Mouse (Mus musculus) ovary, adult 18-20 months (tissue): ENCODE measurements at regions not wholly inside any gene's neighbourhood (a gene's known extent, or its start where the extent isn't known, plus 50 kb on each side); places are given as distances from the start of the nearest gene placed in this dataset.
"Not testable (repeated sequence)": the region's sequence is repeated elsewhere in the genome, so short reads cannot be mapped to it uniquely, and the experiment has no call there.

Experiments
- DNase-seq: peaks from one replicate; pipeline ENCODE4 v3.0.0; 2022; ENCODE audit warnings: low spot score, mixed read lengths

DNA sequence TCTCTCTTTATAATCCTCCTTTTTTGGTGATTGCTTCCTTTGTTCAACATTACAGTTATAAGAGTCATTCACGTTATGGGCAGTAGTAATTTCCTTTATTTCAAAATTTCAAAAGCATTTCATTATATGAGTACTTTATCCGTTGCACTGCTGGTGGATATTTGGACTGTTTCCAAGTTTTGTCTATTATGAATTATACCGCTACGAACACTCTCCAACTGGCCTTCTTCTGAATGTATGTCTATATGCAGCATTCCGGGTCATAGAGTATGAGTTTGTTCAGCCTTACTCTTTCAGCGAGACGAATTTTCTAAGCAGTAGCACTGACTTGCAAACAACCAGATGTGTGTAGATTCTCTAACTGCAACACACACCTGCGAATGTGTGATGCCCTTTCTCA is 57.8 kb downstream of the Dusp6 start:
- DNase-seq: no peak

DNA sequence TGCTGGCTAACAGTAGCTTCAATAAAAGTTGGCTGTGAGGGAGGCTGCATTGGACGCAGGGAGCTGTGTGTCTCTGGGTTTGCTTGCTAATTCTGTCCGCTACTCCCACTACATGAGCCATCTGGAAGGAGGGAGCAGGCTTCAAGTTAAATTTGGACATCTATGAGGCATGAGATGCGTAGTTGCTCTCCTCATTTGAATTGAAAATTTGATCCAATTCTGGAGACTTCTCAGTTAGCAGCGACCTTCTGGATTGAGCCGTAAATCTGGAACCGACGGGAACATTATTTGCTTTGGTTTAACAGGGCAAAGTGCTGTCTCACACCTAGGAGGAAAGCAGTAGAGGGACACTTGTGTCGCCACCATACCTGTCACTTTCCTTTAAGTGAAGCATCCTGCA is 60.3 kb downstream of the Dusp6 start:
- no peak for DNase-seq

- DNase-seq: no peak
Observed at GRCm38 (mm10) chr10:99327501-99327900, 64.5 kb downstream of the Dusp6 start.

DNA sequence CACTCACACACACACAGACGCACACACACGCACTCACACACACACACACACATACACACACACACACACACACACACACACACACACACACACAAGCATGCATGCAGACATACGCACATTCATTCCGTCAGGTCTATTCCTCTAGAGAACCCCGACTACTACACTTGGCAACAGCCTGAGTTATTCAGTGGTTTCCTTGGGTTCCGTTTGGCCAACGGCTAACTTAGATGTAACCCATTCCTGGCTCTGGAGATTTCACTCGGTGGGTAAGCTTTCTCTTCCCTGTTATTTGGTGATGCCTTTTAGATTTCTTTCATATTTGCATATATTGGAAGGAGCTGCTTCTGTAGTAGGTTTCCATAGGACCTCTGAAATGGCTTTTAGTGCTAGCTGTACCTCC is 65.5 kb downstream of the Dusp6 start:
- DNase-seq: no peak

- DNase-seq: no peak
Observed at GRCm38 (mm10) chr10:99329469-99329868, 66.4 kb downstream of the Dusp6 start.

GRCm38 (mm10) chr10:99330519-99330918 is 67.5 kb downstream of the Dusp6 start:
- DNase-seq: no peak

- DNase-seq: no peak
Observed at GRCm38 (mm10) chr10:99331876-99332275, 68.8 kb downstream of the Dusp6 start.

DNA sequence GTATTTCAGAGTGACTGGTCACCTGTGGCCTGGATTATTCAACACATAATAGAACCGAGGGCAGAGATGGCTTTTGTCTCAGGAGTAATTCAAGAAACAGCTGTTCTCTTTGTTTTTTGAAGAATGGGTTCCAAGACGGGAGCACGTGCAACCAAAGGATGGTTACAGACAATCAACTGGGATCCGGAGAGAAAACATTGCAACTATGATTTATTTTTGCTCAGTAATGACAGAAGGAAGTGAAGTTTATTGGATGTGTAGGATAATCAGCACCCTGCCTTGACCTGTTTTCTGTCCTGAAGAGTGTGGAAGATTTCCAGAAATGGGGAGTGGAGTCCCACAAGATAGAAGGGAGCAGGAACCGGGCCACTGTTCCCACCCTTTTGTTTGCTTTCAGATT is 70.8 kb downstream of the Dusp6 start:
- DNase-seq: no peak

DNA sequence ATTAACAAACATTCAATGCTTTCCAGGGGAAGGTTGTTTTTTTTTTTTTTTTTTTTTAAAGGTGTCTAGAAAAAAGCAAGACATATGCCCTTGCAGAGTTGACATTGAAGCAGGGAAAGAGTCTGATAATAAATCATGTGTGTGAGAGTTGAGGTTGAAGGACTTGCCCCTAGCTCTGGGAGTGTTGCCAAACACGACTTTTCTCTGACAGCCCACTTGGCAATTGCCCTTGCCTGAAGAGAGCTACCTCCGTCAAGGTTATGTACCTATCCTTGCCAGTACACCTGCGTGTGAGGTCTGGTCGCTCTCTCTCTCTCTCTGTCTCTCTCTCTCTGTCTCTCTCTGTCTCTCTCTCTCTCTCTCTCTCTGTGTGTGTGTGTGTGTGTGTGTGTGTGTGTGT is 73.1 kb downstream of the Dusp6 start:
- DNase-seq: no peak

GRCm38 (mm10) chr10:99338790-99339189 is 75.8 kb downstream of the Dusp6 start:
- not testable (repeated sequence) for DNase-seq

DNA sequence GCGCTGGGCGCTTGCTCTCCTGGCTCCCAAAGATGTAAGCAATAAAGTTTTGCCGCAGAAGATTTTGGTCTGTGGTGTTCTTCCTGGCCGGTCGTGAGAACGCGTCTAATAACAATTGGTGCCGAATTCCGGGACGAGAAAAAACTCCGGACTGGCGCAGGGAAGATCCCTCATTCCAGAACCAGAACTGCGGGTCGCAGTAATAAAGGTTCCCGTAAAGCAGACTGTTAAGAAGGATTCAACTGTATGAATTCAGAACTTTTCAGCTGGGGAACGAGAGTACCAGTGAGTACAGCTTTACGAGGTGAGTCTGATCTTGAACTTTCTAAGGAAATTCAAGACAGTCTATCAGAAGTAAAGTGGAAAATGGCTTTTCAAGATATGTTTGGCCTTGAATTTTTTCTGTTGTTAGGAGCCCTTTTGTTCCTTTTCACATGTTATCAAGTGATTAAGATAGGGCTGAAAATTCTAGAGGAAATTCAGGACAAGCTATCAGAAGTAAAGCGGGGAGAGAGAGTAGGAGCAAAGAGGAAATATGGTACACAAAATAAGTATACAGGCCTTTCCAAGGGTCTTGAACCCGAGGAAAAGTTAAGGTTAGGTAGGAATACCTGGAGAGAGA is 76.4 kb downstream of the Dusp6 start:
- DNase-seq: peak; percentile 75

- not testable (repeated sequence) for DNase-seq
Observed at GRCm38 (mm10) chr10:99340057-99340456, 77.0 kb downstream of the Dusp6 start.

GRCm38 (mm10) chr10:99349125-99349716 is 86.2 kb downstream of the Dusp6 start:
- no peak for DNase-seq

GRCm38 (mm10) chr10:99353541-99354292 is 90.7 kb downstream of the Dusp6 start:
- DNase-seq: no peak

GRCm38 (mm10) chr10:99354352-99354751 is 91.3 kb downstream of the Dusp6 start:
- no peak for DNase-seq

- DNase-seq: no peak
Observed at GRCm38 (mm10) chr10:99355303-99355702, 92.3 kb downstream of the Dusp6 start.

GRCm38 (mm10) chr10:99356221-99356620 is 93.2 kb downstream of the Dusp6 start:
- DNase-seq: no peak

DNA sequence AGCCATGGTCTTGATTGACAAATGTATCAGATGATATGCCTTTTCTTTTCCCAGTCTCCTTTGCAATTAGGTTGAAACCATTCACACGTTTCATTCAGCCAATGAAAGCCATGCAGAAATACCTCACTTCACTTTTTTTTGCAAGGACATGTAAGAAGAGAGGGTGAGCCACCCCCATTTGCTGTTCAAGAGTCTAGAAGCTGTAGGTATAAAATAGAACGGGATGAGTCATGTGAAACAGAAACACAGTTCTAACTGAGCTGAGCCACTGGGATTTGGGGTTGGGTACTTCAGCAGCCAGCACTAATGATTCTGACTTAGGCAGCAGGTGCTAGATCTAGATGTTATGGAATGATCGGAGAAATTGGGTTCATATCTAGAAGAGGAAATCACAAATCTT is 93.9 kb downstream of the Dusp6 start:
- no peak for DNase-seq

DNA sequence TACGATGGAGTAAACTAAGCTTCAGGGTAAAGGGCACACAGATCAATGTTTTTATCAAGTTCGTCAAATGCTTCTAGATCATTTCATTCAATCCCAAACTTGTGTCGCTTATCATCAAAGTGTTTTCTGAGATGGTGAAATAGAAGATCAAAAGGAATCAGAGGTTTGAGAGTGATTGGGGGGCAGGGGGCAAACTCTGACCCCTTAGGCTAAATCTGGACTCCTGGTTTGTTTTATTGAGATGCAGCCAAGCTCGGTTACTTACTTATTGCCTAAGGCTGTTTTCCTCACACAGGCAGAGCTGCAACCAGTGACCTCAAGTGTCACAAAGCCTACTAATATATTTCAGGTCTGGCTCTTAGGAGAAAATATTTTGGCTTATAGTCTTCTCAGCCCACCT is 94.3 kb downstream of the Dusp6 start:
- DNase-seq: no peak

DNA sequence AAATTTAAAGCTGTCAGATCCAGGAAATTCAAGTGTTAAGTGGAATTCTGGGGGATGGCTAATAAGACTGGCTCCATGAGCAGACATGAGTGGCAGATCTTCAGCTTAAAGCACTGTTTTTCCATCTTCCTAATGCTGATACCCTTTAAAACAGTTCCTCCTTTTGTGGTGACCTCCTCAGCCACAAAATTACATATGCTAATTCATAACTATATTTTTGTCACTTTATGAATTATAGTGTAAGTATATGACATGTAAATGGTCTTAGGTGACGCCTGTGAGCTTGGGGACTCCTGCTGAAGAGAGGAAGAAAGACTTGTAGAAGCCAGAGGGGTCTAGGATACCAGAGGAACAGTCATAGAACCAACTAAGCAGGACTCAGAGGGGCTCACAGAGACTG is 95.2 kb downstream of the Dusp6 start:
- no peak for DNase-seq

DNA sequence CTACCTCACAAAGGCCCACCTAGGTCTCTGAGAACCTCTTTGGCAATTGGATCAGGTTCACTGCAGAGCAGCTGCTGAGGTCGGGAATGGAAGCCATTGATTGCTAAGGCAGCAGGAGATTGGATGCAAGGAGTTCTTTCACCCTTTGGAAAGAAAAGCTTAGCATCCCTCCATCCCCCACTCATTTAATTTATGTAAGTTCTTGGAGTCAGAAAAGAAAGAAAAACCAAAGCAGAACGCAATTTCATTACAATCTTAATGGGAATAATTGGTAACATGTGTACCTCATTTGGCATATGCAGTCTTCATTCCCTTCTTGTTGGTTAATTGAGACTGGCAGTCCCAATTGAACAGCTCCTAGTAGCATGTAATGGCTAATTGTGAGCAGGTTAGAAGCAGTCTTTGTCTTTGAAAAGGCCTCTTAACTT is 96.4 kb downstream of the Dusp6 start:
- DNase-seq: no peak

- DNase-seq: not testable (repeated sequence)
Observed at GRCm38 (mm10) chr10:99360601-99361000, 97.6 kb downstream of the Dusp6 start.

DNA sequence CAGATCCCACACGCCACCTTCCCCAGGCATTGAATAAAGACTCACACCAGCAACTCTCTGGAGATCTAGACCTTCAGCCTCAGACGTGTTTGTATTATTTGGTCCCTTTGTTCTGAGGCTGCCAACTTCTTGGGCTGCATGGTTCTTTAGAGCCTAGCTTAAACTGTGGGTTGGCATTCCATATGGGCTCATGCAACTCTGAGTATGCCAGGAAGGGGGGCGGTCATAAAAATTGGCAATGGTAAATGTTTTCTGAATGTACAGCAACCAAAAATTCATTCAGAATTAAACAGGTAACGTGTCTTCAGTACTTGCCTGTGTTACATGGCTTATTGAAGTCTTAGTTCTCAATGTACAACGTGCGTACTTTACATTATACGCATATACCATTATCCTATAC is 103.1 kb downstream of the Dusp6 start:
- DNase-seq: no peak
